Mouse (Mus musculus): ENCODE measurements at regions not wholly inside any gene's neighbourhood (a gene's known extent, or its start where the extent isn't known, plus 50 kb on each side); places are given as distances from the start of the nearest gene placed in this dataset.
"Not testable (repeated sequence)": the region's sequence is repeated elsewhere in the genome, so short reads cannot be mapped to it uniquely, and the experiment has no call there.

DNA sequence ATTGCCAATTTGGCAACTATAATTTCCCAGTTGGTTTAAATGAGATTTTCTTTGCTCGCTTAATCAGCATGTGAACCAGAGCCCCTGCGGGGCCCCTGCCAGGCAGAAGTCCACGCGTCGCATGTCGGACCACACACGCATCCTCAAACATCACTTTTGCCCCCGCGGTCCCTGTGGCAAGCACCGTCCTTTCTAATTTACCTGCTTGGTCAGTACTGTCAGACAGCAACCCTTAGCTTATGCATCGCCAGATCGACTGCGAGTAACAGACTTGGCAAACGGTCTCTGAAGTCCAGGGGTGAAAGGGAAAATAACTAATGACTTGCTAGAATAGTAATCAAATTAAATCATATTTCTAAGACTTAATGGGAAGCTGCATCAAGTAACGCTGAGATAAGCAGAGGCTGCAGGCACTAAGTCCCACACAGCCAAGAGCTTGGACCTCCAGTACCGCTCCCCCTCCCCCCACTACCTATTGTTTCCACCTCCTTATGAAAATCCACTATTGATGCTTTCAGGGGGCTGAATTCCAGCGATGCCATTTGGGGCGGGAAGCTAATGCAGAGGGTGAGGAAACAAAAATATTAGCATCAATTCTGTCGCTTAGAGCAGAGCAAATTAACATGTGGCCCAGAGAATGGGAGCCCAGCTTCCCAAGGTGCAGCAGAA, 142.0 kb upstream of the Cntnap4 start:
- no peak for DNase-seq (ENCODE audit: low read depth, low spot score)

DNA sequence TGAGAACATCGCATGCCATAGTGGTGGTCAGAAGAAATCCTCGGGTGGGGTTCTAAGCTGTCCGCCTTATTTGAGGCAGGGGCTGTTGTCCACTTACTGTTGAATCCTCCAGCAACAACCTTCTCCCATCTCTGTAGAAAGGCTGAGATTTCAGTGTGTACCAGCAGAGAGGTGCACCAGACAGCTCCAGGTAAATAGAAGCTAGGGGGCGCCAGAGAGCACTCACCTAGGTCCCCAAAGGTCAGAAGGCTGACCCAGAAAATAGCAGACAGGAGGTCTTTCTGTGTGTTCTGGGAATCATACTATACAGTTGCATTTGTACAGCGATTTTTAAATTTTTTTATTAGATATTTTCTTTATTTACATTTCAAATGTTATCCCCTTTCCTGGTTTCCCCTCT, 157.9 kb upstream of the Cntnap4 start:
- peak; percentile 51 for DNase-seq (ENCODE audit: low read depth, low spot score)

DNA sequence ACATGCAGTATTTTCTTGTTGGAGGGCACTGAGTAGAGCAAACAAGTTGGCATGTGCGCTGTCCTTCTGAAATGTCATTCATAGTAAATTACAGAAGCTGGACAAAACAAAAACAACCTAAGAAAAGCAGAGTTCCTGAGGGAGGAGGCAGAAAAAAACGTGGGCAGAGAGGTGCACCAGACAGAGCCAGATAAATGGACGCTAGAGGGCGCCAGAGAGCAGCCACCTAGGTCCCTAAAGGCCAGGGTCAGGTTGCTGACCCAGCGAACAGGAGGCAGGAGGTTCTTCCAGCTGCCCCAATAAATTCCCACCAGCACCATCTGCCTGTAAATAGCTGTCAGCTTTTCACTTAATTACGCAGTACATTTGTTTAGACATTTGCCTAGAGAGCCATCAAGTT, 158.6 kb upstream of the Cntnap4 start:
- peak; percentile 74 for DNase-seq (ENCODE audit: low read depth, low spot score)

DNA sequence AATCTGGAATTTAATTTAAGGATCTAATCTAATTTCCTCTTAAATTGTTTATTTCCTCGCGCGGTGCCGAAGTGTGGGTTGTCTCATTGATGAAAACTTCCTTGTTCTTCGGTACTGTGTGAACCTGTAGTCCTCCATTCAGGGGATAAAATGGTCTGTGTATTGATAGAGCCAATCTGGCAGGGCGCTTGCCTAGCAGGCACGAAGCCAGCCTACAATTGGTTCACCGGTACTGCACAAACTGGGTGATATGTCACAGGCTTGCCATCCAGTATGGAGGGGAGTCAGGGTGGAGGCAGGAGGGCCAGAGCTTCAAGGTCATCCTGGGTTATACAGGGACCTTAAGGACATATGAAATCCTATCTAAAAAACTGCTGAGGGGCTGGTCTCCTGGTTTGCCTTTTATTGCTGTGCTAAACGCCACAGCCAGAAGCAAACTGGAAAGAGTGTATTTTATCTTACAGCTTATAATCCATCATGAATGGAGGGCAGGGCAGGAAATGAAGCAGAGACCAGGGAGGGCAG, 161.6 kb upstream of the Cntnap4 start:
- no peak for DNase-seq (ENCODE audit: low read depth, low spot score)

DNA sequence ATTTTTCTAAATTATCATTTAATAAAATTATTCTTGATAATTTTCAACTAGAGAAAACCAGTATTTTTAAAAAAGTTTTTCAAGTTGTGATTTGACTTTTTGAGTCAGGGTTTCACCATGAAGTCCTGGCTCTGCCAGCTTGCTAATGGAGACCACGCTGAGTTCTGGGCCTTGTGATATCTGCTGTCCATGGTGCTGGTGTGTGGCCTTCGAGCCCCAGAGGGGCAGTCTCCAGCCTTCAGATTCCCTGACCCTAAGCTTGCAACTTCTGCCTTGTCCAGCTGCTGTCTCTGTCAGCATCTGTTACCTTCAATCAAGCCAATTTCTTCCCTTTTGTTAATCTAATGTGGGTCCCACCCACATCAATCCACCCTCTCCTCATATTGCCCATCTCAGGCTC, 165.8 kb upstream of the Cntnap4 start:
- DNase-seq (ENCODE audit: low read depth, low spot score) = peak; percentile 49

DNA sequence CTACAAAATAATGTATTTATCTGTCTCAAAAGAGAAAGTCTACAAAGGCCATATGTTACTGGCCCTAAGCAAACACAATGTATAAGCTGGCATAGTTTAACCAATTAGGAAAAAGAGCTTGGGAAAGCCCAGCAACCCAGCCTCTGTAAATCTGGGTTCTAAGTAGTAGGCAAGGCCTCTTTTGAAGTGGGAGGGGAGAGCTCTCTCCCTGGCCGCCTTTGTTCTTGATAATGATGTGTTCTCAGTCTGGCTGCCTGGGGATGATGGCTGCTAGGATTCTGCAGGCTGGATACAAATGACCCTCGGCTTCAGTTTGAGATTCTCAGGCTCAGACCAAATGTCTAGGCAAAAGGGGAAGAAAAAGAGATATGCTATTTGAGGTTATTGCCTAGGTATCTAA, 172.4 kb upstream of the Cntnap4 start:
- DNase-seq (ENCODE audit: low read depth, low spot score) = no peak

DNA sequence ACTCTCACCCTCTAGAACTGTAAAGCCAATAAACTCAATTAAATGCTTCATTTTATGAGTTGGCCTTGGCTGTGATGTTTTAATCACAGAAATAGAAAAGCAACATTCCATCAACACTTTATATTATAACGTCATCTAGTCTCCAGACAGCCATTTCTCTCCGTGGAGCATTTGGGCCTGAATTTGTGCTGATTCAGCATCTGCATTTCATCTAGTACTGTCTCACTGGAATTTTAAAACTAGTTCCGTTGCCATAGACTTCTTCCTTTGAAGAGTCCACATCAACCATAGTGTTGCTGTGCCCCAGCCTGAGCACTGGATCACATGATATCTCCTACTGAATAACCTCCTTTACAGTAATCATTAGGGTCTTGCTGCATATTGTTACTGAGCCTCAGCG, 179.7 kb upstream of the Cntnap4 start:
- DNase-seq (ENCODE audit: low read depth, low spot score) = no peak

DNA sequence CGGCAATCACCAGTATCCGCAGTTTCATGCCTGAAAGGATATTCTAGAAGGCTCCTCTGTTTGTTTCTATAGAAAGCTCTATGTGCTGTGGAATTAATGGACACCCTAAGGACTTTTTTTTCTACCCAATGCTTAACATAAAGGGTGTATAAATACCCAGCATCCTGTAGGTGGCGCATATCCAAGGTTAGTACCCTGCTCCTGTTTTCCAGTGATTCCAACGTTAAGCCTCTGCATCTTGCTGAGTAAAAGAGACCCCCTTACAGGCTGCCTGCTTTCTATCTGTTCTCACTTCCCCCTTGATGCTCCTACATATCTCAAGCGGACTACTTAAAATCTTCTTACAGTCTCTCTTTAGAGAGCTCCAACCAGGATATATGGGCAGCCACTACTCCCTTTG, 221.5 kb upstream of the Cntnap4 start:
- peak; percentile 80 for DNase-seq (ENCODE audit: low read depth, low spot score)

DNA sequence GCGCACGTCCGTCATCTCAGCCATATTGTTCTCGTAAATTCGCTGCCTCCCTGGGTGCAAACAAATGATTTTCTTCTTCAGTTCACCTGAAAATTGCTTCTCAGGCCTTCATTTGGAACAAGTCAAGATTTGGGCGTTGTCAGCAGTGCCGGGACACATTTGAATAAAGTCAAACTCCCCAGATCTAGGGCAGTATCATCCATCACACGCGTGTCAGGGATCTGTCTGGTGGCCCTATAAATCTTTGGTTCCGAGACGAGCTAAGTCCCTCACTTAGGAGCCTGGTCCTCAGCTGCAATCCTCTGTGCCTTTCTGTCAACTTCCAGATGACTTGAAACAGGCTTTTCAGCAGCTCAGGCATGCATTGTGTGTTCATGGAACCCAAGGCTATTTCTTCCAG, 236.7 kb upstream of the Cntnap4 start:
- no peak for DNase-seq (ENCODE audit: low read depth, low spot score)

DNA sequence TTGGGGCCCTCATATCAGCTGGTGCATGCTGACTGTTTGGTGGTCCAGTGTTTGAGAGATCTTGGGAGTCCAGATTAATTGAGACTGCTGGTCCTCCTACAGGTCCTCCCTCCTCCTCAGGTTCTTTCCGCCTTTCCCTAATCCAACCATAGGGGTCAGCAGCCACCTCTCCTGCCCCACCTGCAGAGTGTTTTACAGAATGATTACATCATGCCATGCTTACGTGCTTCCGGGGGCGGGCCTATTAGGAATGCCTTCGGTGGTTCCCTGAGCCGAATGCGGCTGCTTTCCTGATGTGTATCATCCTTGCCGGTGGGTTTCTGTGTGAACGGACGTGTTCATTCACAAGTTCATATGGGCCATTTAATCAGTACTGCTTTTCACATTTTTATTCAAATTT, 237.8 kb upstream of the Cntnap4 start:
- DNase-seq (ENCODE audit: low read depth, low spot score) = peak; percentile 72

DNA sequence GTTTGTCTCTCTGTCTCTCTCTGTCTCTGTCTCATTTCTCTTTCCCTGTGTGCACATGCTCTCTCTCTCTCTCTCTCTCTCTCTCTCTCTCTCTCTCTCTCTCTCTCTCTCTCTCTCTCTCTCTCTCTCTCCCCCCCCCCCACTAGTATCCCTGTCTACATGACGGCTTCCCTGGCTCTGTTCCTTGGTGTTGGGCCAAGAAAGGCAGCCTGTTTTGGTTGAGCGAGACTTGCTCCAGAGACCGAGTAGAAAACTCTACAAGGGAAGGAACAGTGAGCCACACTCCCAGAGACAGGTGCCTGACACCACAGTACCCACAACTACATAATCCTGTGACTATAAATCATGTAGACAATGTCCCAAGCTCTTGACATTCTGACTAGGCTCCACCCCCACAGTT, 260.0 kb upstream of the Cntnap4 start:
- no peak for DNase-seq (ENCODE audit: low read depth, low spot score)

DNA sequence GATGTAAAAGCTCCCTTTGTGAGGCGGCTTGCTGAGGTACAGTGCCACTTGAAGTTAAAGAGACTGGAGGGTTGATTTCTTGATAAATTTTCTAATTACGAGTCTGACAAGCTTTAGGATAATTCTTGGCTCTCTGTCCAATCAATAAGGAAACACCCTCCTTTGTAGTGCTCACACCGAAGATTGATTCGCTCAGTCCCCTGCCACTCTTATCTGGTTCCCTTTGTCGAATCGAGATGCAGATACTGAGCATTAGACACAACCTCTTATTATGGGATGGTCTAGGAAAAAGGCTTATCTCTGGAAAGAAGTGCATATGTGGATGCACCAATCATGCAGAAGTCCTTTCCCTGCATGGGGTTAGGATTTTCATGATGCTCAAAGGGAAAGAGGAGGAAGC, 261.5 kb upstream of the Cntnap4 start:
- DNase-seq (ENCODE audit: low read depth, low spot score) = no peak

DNA sequence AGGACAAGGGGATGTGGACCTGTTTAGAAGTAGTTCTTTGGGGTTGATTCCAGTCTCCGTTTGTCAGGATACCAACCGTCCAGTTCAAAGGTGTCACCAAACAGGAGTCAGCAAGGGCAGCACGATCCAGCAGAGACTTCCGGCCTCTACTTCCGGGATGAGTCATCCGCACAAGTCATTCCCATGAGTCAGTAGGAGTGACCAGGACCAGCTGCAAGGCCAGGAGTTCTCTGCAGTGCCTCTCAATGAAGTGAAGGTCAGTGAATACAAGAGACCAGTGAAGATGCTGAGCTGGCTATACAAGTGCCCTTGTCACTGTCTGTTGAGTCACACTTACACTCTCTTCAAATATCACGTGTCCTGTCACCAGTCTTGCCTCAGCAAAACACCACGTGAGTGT, 272.8 kb upstream of the Cntnap4 start:
- no peak for DNase-seq (ENCODE audit: low read depth, low spot score)

DNA sequence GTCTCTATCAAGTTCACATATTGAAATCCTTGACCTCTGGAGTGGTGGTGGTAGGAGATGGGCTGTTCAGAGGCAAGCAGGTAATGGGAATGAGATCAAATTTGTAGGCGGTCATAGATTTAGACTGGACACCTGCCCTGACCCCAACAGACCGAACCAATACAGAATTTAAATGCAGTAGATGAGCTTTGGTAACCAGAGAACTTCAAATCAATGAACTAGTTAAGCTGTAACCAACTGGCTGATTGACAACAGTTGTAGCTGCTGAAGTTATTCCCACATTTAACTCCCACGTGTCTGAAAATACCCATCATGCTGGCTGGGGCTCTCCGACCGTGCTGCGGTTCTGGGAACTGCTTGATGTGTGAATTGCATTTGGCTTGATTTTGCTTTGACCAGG, 268.5 kb upstream of the Gm6793 start:
- no peak for DNase-seq (ENCODE audit: low read depth, low spot score)

DNA sequence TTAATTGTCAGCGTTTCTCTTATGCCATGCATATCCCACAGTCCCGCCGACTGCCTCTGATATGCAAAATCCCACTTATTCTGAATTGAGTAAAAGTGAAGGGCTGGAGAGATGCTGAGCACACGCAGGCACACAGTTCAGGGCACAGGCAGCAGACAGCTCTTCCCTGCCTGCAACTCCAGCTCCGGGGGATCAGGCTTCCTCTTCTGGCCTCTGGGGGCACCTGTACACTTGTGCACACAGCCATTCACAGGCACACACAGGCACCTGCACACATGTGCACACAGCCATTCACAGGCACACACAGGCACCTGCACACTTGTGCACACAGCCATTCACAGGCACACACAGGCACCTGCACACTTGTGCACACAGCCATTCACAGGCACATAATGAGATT, 254.8 kb upstream of the Gm6793 start:
- peak; percentile 21 for DNase-seq (ENCODE audit: low read depth, low spot score)

DNA sequence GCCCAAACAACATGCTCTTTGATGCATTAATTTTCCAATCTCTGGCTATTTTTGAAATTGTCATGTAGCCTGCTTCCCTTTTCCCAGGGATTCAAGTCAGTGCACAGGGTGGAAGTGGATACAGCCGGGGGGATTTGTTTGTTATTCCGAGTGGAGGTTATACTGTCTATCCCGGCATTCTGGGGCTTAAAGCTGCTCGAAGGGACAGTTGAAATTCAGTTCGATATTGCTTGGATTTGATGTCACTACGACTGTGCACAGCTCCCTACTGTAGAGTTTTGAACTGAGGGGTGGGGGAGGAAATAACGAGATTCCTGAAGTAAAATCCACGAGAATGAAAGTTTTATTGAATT, 254.4 kb upstream of the Gm6793 start:
- no peak for DNase-seq (ENCODE audit: low read depth, low spot score)

DNA sequence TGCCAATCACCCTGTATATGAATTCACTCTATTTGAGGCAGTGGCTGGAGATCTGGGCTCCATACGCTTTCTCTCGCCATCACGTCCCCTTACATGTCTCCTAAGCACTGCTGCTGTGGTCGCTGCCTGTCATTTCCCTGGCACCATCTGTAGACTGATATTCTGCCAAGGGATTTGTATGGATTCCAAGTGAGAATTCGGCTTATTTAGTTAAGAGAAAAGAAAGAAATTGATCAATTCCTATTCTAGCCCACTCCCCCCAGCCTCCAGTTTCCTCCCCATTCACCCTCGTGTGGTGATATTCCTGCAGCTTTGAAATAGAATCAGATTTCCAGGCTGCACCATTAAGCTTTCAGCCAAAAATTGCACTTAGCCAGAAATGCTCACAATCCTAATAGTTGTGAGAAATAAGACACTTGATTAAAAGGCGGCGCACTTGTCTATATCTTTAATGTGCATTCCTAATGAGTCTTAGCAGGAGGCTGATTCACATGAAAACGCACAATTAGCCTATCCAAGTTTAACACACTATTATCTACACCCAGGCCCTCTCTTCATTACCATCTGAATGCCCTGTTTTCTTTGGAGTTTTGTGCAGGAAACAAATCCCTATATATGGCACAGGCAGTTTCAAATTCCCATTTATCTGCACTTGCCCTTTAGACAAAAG, 253.8 kb upstream of the Gm6793 start:
- DNase-seq (ENCODE audit: low read depth, low spot score) = no peak

DNA sequence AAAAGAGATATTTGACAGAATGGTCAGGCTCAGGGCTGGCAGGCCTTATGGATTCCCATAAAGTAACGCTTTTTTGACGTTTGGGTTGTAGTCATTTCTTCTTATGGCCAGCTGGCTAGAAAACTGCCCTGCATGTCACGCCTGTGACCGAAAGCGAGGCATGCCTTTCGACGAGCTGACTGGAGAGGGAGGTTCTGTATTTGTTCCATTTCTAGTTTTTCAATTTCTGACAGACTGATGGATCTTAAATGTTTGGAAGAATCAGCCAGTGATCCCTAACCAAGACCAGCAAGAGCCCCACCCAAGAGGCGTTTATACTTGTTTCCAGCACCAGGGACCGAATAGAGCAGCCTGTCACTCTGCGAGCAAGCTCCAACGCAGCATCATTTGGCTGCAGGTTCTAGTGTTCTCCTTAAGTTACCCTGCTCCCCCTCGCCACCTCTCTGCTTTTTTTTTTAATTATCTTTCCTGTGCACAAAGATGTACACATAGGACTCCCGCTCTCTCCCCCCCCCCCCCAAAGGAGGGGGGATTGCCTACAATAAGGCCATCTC, 243.2 kb upstream of the Gm6793 start:
- no peak for DNase-seq (ENCODE audit: low read depth, low spot score)

DNA sequence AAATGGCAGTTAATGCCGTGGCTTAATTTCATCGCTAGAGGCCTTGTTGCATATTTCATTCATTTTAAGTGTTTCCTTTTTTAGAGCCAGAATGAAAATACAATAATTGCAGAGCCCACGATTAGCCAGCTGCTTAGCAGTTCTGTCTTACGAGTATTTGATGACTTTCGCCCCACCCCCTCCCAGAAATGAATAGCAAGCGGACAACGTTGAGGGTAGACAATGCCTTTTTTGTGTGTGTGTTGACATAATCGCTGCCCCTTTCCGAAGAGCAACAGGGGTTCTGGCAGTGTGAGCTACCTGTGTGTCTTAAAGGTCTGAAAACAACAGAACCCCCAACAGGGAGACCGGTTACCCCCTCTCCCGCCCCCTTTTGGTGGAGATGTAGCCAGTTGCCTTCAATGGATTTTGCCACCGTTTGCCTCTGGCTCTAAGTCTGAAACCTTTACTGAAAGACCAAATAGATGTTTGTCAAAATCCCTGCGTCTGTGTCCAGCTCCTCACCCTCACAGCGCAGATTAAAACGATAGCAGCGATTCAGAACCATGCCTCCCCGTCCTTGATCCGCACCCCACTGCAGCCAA, 242.6 kb upstream of the Gm6793 start:
- no peak for DNase-seq (ENCODE audit: low read depth, low spot score)

DNA sequence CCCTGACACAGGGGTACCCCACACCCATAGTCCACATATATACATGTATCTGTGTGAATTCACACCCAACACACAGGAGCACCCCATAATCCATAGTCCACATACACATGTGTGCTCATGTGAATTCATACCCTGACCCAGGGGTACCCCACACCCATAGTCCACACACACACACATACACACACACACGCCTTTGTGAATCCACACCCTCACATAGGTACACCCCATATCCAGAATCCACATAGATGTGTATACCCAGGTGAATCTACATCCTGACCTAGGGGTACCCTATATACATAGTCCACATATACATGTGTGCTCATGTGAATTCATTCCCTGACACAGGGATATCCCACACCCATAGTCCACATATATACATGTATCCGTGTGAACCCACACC, 231.8 kb upstream of the Gm6793 start:
- not testable (repeated sequence) for DNase-seq (ENCODE audit: low read depth, low spot score)

DNA sequence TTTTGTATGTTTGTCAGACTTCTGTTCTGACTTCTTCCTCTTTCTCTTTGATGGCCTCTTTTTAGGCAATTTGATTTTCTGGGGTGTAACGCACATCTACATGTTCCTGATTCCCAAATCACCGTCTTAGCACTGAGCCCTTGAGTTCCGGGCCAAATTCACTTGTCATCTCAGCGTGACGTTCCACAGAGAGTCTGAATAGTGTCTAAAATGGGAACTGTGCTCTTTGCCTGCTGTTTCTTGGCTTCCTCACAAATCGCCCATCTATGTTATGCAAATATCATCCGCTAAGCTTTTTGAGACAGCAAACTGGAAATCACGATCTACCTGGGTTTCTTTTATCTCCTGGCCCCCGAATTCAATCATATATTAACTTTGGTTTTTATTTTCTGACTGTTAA, 223.8 kb upstream of the Gm6793 start:
- peak; percentile 37 for DNase-seq (ENCODE audit: low read depth, low spot score)

DNA sequence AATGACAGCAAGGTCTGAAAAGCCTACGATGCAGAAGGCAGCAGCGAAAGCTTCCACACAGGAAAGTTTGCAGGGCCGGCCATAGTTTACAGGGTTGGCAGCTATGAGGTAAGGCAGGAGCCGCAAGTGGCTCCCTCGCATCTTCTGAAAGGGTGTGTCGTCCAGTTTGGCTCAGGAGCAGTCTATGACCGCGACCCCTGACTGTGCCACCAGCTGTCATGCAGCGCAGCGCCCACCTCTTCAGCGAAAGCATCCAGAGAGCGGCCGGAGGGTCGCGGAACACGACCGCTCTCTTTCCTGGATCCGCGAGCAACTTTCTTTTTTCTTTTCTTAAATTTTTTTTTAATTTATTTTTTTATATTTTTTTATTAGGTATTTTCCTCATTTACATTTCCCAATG, 221.9 kb upstream of the Gm6793 start:
- DNase-seq (ENCODE audit: low read depth, low spot score) = not testable (repeated sequence)

DNA sequence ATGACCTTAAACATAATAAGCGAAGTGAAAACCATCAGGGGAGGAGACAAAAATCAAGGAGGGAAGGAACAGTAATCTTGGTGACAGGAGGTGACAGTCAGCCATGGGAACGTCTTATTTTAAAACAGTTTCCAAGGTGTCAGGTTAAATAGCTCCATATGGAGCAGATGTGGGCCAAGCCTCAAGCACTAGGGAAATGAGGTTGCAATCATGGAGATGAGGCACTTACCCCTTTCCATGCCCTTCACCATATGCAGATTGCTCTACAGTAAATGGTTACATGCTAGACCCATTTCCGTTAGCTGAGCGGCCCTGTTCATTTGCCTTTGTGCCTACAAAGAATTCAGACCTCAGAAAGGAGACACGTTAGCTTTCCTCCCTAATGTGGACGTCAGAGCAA, 204.8 kb upstream of the Gm6793 start:
- no peak for DNase-seq (ENCODE audit: low read depth, low spot score)
